Mouse (Mus musculus): ENCODE data around the gene Jph2. TPM values are rescaled to one million over a fixed set of nuclear protein-coding genes. Genes with fewer than 3 reads are reported as not detected.
A peak's percentile ranks its signal among the peaks of the same experiment; 100 is the strongest.
"Not testable (repeated sequence)": the region's sequence is repeated elsewhere in the genome, so short reads cannot be mapped to it uniquely, and the experiment has no call there.

The Jph2 gene
- polyA plus RNA-seq, 1 experiment = 38.4 TPM

DNA sequence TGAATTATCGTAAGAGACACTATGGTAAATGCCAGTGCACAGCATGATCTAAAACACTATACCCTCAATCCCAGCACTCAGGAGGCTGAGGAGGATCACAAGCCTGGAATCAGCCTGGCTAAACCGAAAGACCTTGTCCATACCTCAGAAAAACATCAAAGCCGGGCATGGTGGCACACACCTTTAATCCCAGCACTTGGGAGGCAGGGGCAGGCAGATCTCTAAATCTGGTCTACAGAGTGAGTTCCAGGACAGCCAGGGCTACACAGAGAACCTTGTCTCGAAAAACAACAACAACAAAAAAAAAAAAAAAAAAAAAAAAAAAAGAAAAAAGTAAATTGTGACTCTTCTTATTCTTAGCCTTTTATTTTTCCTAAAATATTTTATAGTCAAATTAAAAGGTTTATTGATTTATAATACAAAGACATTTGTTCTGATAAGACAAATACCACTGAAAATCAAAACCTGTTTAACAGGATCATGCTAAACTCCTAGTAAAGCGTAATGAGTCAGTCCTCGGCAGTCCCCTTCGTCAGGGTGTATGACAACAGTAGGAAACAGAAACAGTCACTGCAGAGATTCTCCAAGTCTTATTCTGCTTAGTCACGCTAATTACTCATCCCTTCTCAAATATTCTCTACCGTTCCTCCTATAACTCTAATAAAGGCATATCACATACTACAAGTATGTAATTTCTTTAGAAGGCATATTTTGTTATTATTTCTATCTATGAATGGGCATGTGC lies 15.2 kb upstream of the Jph2 start:
- 83% methylated on average over 9 of the region's 9 CpGs for WGBS
- Histone ChIP-seq H3K4me1 (ENCODE audit: control insufficient read depth, insufficient read depth, low read length) (peaks cover 9% of the 10 kb centered on the region), H3K4me3 (replicated peaks; ENCODE audit: extremely low read depth, low read depth, low read length) (no peak overlapping the region)
- TF ChIP-seq POLR2A (IDR thresholded peaks at IDR 0.05; ENCODE audit: borderline replicate concordance, extremely low read depth, low read depth, low read length) (no peak), CTCF (IDR thresholded peaks at IDR 0.05; ENCODE audit: insufficient read depth, low read length) (no peak)
- no peak for DNase-seq

DNA sequence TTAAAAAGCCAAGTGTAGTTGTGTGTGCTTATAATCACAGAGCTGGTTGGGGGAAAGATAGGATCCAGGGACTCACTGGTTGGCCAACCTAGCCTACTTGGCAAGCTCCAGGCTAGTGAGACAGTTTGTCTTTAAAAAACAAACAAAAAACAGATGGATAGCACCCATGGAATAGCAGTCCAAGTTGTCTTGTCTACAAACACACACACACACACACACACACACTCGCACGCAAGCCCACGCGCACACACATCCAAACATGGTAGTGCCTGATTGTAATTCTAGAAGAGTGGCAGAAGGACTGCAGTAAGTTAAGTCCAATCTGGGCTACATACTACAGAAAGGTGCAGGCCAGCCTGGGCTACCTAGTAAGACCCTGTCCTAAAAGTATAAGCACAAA lies 14.6 kb upstream of the Jph2 start:
- no peak for DNase-seq
- Histone ChIP-seq H3K4me3 (replicated peaks; ENCODE audit: extremely low read depth, low read depth, low read length) (no peak overlapping the region), H3K4me1 (ENCODE audit: control insufficient read depth, insufficient read depth, low read length) (peaks cover 3% of the 10 kb centered on the region)
- TF ChIP-seq CTCF (IDR thresholded peaks at IDR 0.05; ENCODE audit: insufficient read depth, low read length) = no peak
- WGBS = 84% methylated on average over 4 of the region's 4 CpGs

DNA sequence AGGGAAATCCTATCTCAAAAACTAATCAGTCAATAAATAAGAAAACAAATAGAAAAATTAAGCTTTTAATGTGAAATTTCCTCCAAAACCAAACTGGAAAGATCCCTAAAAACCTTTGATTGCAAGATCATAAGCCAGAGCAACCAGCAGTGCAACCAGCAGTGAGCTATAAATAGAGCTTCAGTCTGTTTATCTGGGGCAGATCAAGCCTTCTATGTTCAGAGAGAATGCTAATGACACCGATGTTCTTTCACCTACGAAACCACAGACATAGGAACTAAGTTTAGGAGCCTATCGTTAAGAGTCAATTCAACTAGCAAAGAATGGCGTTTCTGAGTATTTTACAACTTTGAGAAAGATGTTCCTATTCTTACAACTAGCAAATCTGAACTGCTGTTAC lies 14.0 kb upstream of the Jph2 start:
- TF ChIP-seq POLR2A (IDR thresholded peaks at IDR 0.05; ENCODE audit: borderline replicate concordance, extremely low read depth, low read depth, low read length) (no peak), CTCF (IDR thresholded peaks at IDR 0.05; ENCODE audit: insufficient read depth, low read length) (no peak)
- H3K4me1 ChIP-seq (ENCODE audit: control insufficient read depth, insufficient read depth, low read length) = no peaks in the 10 kb centered on the region; the same call in 1 of the 2 replicates
- 69% methylated on average over 4 of the region's 4 CpGs for WGBS

DNA sequence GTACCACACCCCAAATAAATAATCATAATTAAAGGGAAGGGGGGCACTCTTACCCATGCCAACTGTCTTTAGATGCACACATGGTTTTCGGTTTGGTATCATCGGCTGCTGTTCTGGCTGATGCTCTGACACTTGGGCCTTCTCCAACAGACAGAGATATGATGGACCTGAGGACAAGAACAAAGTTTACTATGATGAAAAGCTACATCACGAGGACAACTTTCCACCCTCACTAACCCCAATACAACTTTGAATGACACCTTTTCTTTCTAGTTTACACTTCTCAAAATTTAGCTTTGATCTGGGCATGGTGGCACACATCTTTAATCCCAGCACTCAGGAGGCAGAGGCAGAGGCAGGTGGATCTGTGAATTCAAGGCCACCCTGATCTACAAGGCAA lies 13.6 kb upstream of the Jph2 start:
- WGBS = 89% methylated on average over 3 of the region's 3 CpGs
- H3K4me1 ChIP-seq (ENCODE audit: control insufficient read depth, insufficient read depth, low read length); DNase-seq; H3K4me3 ChIP-seq (replicated peaks; ENCODE audit: extremely low read depth, low read depth, low read length): not testable (repeated sequence)

More for the DNA sequence above, 14.0 kb upstream of the Jph2 start:
- H3K4me3 ChIP-seq (replicated peaks; ENCODE audit: extremely low read depth, low read depth, low read length) = no peak overlapping the region
- no peak for DNase-seq

DNA sequence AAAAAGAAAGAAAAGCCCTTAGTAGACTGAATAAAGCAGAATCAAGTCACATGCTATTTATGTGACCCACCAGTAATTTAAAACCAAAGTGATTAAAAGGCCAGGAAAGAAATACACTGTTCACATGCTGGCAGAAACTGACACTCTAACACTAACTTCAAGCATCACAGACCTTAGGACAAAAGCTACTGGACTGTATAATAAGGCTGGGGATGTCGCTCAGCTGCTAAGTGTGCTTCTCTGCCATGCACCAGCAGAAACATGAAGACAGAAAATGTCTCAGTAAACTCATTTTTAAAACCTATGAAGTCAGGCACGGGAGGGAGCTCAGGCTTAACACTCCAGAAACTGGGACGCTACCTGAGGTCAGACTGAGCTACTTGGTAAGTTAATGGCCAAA lies 12.4 kb upstream of the Jph2 start:
- no peak for DNase-seq
- H3K4me3 ChIP-seq (replicated peaks; ENCODE audit: extremely low read depth, low read depth, low read length) = no peak overlapping the region
- 90% methylated on average over 3 of the region's 3 CpGs for WGBS
- TF ChIP-seq CTCF (IDR thresholded peaks at IDR 0.05; ENCODE audit: insufficient read depth, low read length) (no peak), POLR2A (IDR thresholded peaks at IDR 0.05; ENCODE audit: borderline replicate concordance, extremely low read depth, low read depth, low read length) (no peak)
- H3K4me1 ChIP-seq (ENCODE audit: control insufficient read depth, insufficient read depth, low read length) = no peaks in the 10 kb centered on the region; the same call in 1 of the 2 replicates

DNA sequence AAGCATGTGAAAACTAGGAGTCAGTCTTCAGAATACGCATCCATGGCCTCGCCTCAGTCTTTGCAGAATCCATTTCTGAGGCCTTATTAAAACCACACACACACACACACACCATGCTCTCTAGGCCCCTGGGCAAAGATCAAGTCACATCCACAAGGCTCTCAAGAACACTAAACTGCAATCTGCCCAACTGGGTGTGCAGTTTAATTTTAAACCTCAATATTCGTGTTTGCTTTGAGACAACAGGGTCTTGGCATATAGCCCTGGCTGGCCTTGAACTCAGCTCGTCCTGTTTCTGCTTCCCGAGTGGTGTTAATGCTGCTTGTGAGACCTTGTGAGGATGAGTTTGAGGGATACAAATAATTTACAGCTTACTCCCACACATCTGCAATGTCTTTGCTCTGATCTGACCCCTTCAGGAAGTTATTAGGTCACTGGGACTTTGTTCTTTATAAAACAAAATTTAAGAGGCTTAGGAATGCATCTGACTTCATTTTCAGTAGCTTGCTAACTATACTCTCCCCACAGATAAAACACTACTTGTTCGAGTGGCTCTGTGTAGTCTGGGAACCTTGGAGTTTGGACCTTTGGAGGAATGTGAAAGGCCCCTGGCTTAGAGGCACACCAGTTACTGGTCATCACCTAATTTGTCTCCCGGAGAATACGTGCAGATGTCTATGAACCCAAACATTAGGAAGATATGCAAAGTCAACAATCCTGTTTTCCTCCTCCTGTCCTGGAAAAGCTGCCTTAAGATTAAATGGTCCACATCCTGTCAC lies 6.4 kb upstream of the Jph2 start:
- no peak for DNase-seq

DNA sequence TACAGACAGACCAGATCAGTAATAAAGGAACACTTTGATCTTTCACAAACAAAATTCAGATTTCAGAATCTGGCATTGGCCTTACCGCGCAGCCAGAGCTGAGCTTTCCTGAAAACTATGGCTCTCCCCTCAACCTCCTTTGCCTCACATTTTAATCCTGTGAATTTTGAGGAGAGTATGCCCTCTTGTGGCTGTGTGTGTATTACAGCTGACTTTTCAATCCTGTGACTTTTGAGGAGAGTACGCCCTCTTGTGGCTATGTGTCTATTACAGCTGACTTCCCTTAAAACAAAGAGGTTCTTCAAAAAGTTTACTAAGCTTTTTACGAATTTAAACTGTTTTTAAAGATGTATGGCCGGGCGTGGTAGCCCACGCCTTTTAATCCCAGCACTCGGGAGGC lies 3.4 kb upstream of the Jph2 start:
- Histone ChIP-seq H3K4me3 (replicated peaks; ENCODE audit: extremely low read depth, low read depth, low read length) (no peak overlapping the region), H3K4me1 (ENCODE audit: control insufficient read depth, insufficient read depth, low read length) (no peaks in the 10 kb centered on the region)
- DNase-seq = peak; percentile 70
- 4% methylated on average over 8 of the region's 8 CpGs for WGBS
- TF ChIP-seq CTCF (IDR thresholded peaks at IDR 0.05; ENCODE audit: insufficient read depth, low read length) (peak; percentile 29; the same call in 1 of the 2 replicates), POLR2A (IDR thresholded peaks at IDR 0.05; ENCODE audit: borderline replicate concordance, extremely low read depth, low read depth, low read length) (no peak)

More for the DNA sequence above, 6.4 kb upstream of the Jph2 start:
- 47% methylated on average over 8 of the region's 8 CpGs for WGBS
- Histone ChIP-seq H3K4me1 (ENCODE audit: control insufficient read depth, insufficient read depth, low read length) (no peaks in the 10 kb centered on the region), H3K4me3 (replicated peaks; ENCODE audit: extremely low read depth, low read depth, low read length) (no peak overlapping the region)
- TF ChIP-seq CTCF (IDR thresholded peaks at IDR 0.05; ENCODE audit: insufficient read depth, low read length) (no peak), POLR2A (IDR thresholded peaks at IDR 0.05; ENCODE audit: borderline replicate concordance, extremely low read depth, low read depth, low read length) (no peak)

DNA sequence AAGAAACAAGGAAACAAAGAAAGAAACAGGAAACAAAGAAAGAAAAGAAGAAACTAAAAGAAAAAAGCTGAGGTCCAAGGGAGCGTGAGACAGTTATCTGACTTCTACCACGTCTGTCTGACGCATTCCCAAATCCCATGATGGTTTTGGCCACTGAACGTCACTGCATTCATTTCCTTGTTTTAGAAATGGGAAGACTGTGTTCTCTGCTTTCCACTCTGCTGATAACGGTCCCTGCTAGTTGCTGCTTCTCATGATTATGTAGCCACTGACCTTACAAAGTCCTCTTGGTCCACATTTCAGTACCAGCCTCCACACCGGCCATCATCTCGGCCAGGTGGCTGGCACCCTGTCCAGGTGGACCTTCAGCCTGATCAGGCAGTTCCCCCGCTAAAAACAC lies 1.4 kb upstream of the Jph2 start:
- WGBS = 56% methylated on average over 8 of the region's 8 CpGs
- TF ChIP-seq POLR2A (IDR thresholded peaks at IDR 0.05; ENCODE audit: borderline replicate concordance, extremely low read depth, low read depth, low read length) (no peak), CTCF (IDR thresholded peaks at IDR 0.05; ENCODE audit: insufficient read depth, low read length) (no peak)
- Histone ChIP-seq H3K4me1 (ENCODE audit: control insufficient read depth, insufficient read depth, low read length) (no peaks in the 10 kb centered on the region), H3K4me3 (replicated peaks; ENCODE audit: extremely low read depth, low read depth, low read length) (no peak overlapping the region)
- DNase-seq = no peak

DNA sequence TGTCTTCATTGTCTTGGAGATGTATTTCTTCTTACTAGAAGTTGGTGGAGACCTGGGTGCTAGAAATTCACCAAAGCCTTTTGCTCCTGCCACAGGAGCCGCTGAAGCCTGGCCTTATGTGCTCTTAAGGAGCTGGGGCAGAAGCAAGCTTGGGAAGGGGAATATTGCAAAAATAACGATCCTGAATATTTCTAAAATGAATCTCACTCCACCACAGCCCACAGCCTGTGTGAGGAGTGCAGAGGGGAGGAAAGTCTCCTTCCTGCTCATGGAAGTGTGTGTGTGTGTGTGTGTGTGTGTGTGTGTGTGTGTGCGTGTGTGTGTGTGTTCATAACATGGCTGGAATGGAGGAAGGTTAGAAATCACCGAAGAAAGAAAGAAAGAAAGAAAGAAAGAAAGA lies 977 bp upstream of the Jph2 start:
- DNase-seq = no peak
- no peak for TF ChIP-seq CTCF (IDR thresholded peaks at IDR 0.05; ENCODE audit: insufficient read depth, low read length)
- no peak for TF ChIP-seq POLR2A (IDR thresholded peaks at IDR 0.05; ENCODE audit: borderline replicate concordance, extremely low read depth, low read depth, low read length)
- Histone ChIP-seq H3K4me1 (ENCODE audit: control insufficient read depth, insufficient read depth, low read length) (no peaks in the 10 kb centered on the region), H3K4me3 (replicated peaks; ENCODE audit: extremely low read depth, low read depth, low read length) (no peak overlapping the region)
- WGBS = 51% methylated on average over 4 of the region's 4 CpGs

DNA sequence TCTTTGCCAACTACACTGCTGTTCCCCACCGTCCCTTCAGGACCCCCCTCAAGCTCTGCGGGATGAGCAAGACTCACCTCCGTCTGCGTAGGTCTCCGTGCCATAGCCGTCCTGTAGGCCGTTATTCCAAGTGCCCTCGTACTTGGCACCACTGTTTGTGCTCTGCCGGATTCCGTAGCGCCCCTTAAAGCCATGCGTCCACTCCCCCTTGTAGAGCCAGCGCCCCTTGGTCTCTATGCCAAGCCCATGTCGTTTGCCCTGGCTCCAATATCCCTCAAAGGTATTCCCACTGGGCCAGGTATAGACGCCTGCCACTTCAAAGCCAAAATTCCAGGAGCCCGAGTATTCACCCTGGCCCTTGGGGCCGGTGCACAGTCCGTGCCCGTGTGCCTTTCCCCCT lies 722 bp downstream of the Jph2 start:
- H3K4me3 ChIP-seq (replicated peaks; ENCODE audit: extremely low read depth, low read depth, low read length) = peak overlapping the region; percentile 49
- DNase-seq = no peak
- H3K4me1 ChIP-seq (ENCODE audit: control insufficient read depth, insufficient read depth, low read length) = no peaks in the 10 kb centered on the region
- WGBS = 79% methylated on average over 19 of the region's 19 CpGs
- TF ChIP-seq CTCF (IDR thresholded peaks at IDR 0.05; ENCODE audit: insufficient read depth, low read length) (no peak), POLR2A (IDR thresholded peaks at IDR 0.05; ENCODE audit: borderline replicate concordance, extremely low read depth, low read depth, low read length) (no peak)

All from lung, adult 2 months (tissue).